Mouse (Mus musculus): Measurements from ENCODE around the gene Ccdc88a. TPM values are rescaled to one million over a fixed set of nuclear protein-coding genes. Genes with fewer than 3 reads are reported as not detected.
A peak's percentile ranks its signal among the peaks of the same experiment; 100 is the strongest.

Ccdc88a gene
- polyA plus RNA-seq, 1 experiment from 2014 or later, result 45.3 TPM

- peak overlapping the region; percentile 59 for H3K4me2 ChIP-seq (ENCODE audit: low read depth)
- 0 out of 2 replicates have a peak, but pooled peaks cover 4% of the 10 kb centered on the region for H3K4me1 ChIP-seq (ENCODE audit: control insufficient read depth, insufficient read depth, low read length)
- H3K27ac ChIP-seq (ENCODE audit: low read depth, low read length), result no peak overlapping the region; the same call in 1 of the 2 replicates
- 6% methylated on average over 9 of the region's 11 CpGs for WGBS
- peak overlapping the region; percentile 96 for H3K4me3 ChIP-seq (ENCODE audit: low read depth, low read length)
- ATAC-seq (ENCODE audit: insufficient read depth, low FRiP score, low TSS enrichment) (no peak; the same call in 1 of the 2 replicates), DNase-seq (ENCODE audit: low spot score) (no peak)
- H3K9ac ChIP-seq (ENCODE audit: low read length), result peak overlapping the region; percentile 93
- H3K27me3 ChIP-seq (ENCODE audit: control insufficient read depth, insufficient read depth, low read length), result no peaks in the 10 kb centered on the region
- no peaks in the 10 kb centered on the region for H3K9me3 ChIP-seq (ENCODE audit: control insufficient read depth, low read length)
- H3K36me3 ChIP-seq (ENCODE audit: control insufficient read depth, insufficient read depth, low read length), result no peaks in the 10 kb centered on the region
These were observed 435 bp upstream of the Ccdc88a start for GRCm38 (mm10) chr11:29373050-29373395.

- peak; percentile 28 for ATAC-seq (ENCODE audit: insufficient read depth, low FRiP score, low TSS enrichment)
- Histone ChIP-seq H3K36me3 (ENCODE audit: control insufficient read depth, insufficient read depth, low read length) (no peaks in the 10 kb centered on the region), H3K9me3 (ENCODE audit: control insufficient read depth, low read length) (no peaks in the 10 kb centered on the region), H3K4me1 (ENCODE audit: control insufficient read depth, insufficient read depth, low read length) (0 out of 2 replicates have a peak, but pooled peaks cover 4% of the 10 kb centered on the region), H3K27me3 (ENCODE audit: control insufficient read depth, insufficient read depth, low read length) (no peaks in the 10 kb centered on the region), H3K9ac (ENCODE audit: low read length) (peak overlapping the region; percentile 93), H3K4me3 (ENCODE audit: low read depth, low read length) (peak overlapping the region; percentile 96), H3K27ac (ENCODE audit: low read depth, low read length) (peak overlapping the region; percentile 97), H3K4me2 (ENCODE audit: low read depth) (peak overlapping the region; percentile 59)
- no peak for DNase-seq (ENCODE audit: low spot score)
- whole genome bisulfite sequencing, result under 1% methylated on average over 8 of the region's 8 CpGs
These were observed 807 bp downstream of the Ccdc88a start for GRCm38 (mm10) chr11:29374274-29374656.

GRCm38 (mm10) chr11:29376635-29377034, 3.2 kb downstream of the Ccdc88a start:
- Histone ChIP-seq H3K4me2 (ENCODE audit: low read depth) (no peak overlapping the region), H3K27ac (ENCODE audit: low read depth, low read length) (no peak overlapping the region), H3K9me3 (ENCODE audit: control insufficient read depth, low read length) (no peaks in the 10 kb centered on the region), H3K36me3 (ENCODE audit: control insufficient read depth, insufficient read depth, low read length) (no peaks in the 10 kb centered on the region), H3K27me3 (ENCODE audit: control insufficient read depth, insufficient read depth, low read length) (no peaks in the 10 kb centered on the region), H3K4me1 (ENCODE audit: control insufficient read depth, insufficient read depth, low read length) (0 out of 2 replicates have a peak, but pooled peaks cover 4% of the 10 kb centered on the region), H3K4me3 (ENCODE audit: low read depth, low read length) (no peak overlapping the region), H3K9ac (ENCODE audit: low read length) (no peak overlapping the region)
- ATAC-seq (ENCODE audit: insufficient read depth, low FRiP score, low TSS enrichment) (no peak), DNase-seq (ENCODE audit: low spot score) (no peak)
- WGBS, result 93% methylated on average over 2 of the region's 2 CpGs

- Histone ChIP-seq H3K27me3 (ENCODE audit: control insufficient read depth, insufficient read depth, low read length) (no peaks in the 10 kb centered on the region), H3K27ac (ENCODE audit: low read depth, low read length) (no peak overlapping the region), H3K4me3 (ENCODE audit: low read depth, low read length) (no peak overlapping the region), H3K9me3 (ENCODE audit: control insufficient read depth, low read length) (no peaks in the 10 kb centered on the region), H3K36me3 (ENCODE audit: control insufficient read depth, insufficient read depth, low read length) (no peaks in the 10 kb centered on the region), H3K4me2 (ENCODE audit: low read depth) (no peak overlapping the region), H3K4me1 (ENCODE audit: control insufficient read depth, insufficient read depth, low read length) (0 out of 2 replicates have a peak, but pooled peaks cover 4% of the 10 kb centered on the region), H3K9ac (ENCODE audit: low read length) (no peak overlapping the region)
- WGBS, result 98% methylated on average over 1 of the region's 1 CpGs
- no peak for ATAC-seq (ENCODE audit: insufficient read depth, low FRiP score, low TSS enrichment)
- no peak for DNase-seq (ENCODE audit: low spot score)
These were observed 5.3 kb downstream of the Ccdc88a start for GRCm38 (mm10) chr11:29378751-29379150.

GRCm38 (mm10) chr11:29383493-29383892, 10.0 kb downstream of the Ccdc88a start:
- H3K9ac ChIP-seq (ENCODE audit: low read length), result no peak overlapping the region
- no peak overlapping the region for H3K4me2 ChIP-seq (ENCODE audit: low read depth)
- H3K4me3 ChIP-seq (ENCODE audit: low read depth, low read length), result no peak overlapping the region
- no peak for DNase-seq (ENCODE audit: low spot score)
- no peaks in the 10 kb centered on the region for H3K4me1 ChIP-seq (ENCODE audit: control insufficient read depth, insufficient read depth, low read length)
- no peaks in the 10 kb centered on the region for H3K27me3 ChIP-seq (ENCODE audit: control insufficient read depth, insufficient read depth, low read length)
- no peaks in the 10 kb centered on the region for H3K9me3 ChIP-seq (ENCODE audit: control insufficient read depth, low read length)
- no peak overlapping the region for H3K27ac ChIP-seq (ENCODE audit: low read depth, low read length)
- WGBS, result 78% methylated on average over 2 of the region's 2 CpGs
- ATAC-seq (ENCODE audit: insufficient read depth, low FRiP score, low TSS enrichment), result no peak
- no peaks in the 10 kb centered on the region for H3K36me3 ChIP-seq (ENCODE audit: control insufficient read depth, insufficient read depth, low read length)

- Histone ChIP-seq H3K4me3 (ENCODE audit: low read depth, low read length) (no peak overlapping the region), H3K4me2 (ENCODE audit: low read depth) (no peak overlapping the region), H3K36me3 (ENCODE audit: control insufficient read depth, insufficient read depth, low read length) (no peaks in the 10 kb centered on the region), H3K27ac (ENCODE audit: low read depth, low read length) (no peak overlapping the region), H3K9ac (ENCODE audit: low read length) (no peak overlapping the region), H3K27me3 (ENCODE audit: control insufficient read depth, insufficient read depth, low read length) (no peaks in the 10 kb centered on the region), H3K4me1 (ENCODE audit: control insufficient read depth, insufficient read depth, low read length) (no peaks in the 10 kb centered on the region), H3K9me3 (ENCODE audit: control insufficient read depth, low read length) (no peaks in the 10 kb centered on the region)
- DNase-seq (ENCODE audit: low spot score) (no peak), ATAC-seq (ENCODE audit: insufficient read depth, low FRiP score, low TSS enrichment) (no peak)
- 92% methylated on average over 1 of the region's 1 CpGs for WGBS
These were observed 10.5 kb downstream of the Ccdc88a start for GRCm38 (mm10) chr11:29384001-29384400.

- Histone ChIP-seq H3K9ac (ENCODE audit: low read length) (no peak overlapping the region), H3K9me3 (ENCODE audit: control insufficient read depth, low read length) (no peaks in the 10 kb centered on the region), H3K4me3 (ENCODE audit: low read depth, low read length) (no peak overlapping the region), H3K4me2 (ENCODE audit: low read depth) (no peak overlapping the region), H3K27ac (ENCODE audit: low read depth, low read length) (no peak overlapping the region), H3K36me3 (ENCODE audit: control insufficient read depth, insufficient read depth, low read length) (no peaks in the 10 kb centered on the region), H3K27me3 (ENCODE audit: control insufficient read depth, insufficient read depth, low read length) (no peaks in the 10 kb centered on the region), H3K4me1 (ENCODE audit: control insufficient read depth, insufficient read depth, low read length) (no peaks in the 10 kb centered on the region)
- WGBS, result 85% methylated on average over 3 of the region's 3 CpGs
- ATAC-seq (ENCODE audit: insufficient read depth, low FRiP score, low TSS enrichment), result no peak
- no peak for DNase-seq (ENCODE audit: low spot score)
These were observed 11.2 kb downstream of the Ccdc88a start for GRCm38 (mm10) chr11:29384617-29385016.

GRCm38 (mm10) chr11:29389913-29390312, 16.5 kb downstream of the Ccdc88a start:
- Histone ChIP-seq H3K27ac (ENCODE audit: low read depth, low read length) (no peak overlapping the region), H3K4me3 (ENCODE audit: low read depth, low read length) (no peak overlapping the region), H3K36me3 (ENCODE audit: control insufficient read depth, insufficient read depth, low read length) (no peaks in the 10 kb centered on the region), H3K9me3 (ENCODE audit: control insufficient read depth, low read length) (no peaks in the 10 kb centered on the region), H3K9ac (ENCODE audit: low read length) (no peak overlapping the region), H3K4me2 (ENCODE audit: low read depth) (no peak overlapping the region), H3K4me1 (ENCODE audit: control insufficient read depth, insufficient read depth, low read length) (no peaks in the 10 kb centered on the region), H3K27me3 (ENCODE audit: control insufficient read depth, insufficient read depth, low read length) (no peaks in the 10 kb centered on the region)
- 49% methylated on average over 4 of the region's 4 CpGs for WGBS
- ATAC-seq (ENCODE audit: insufficient read depth, low FRiP score, low TSS enrichment) (no peak), DNase-seq (ENCODE audit: low spot score) (no peak)

GRCm38 (mm10) chr11:29395135-29395746, 21.8 kb downstream of the Ccdc88a start:
- DNase-seq (ENCODE audit: low spot score) (no peak), ATAC-seq (ENCODE audit: insufficient read depth, low FRiP score, low TSS enrichment) (no peak)
- 92% methylated on average over 3 of the region's 3 CpGs for WGBS
- Histone ChIP-seq H3K36me3 (ENCODE audit: control insufficient read depth, insufficient read depth, low read length) (no peaks in the 10 kb centered on the region), H3K4me1 (ENCODE audit: control insufficient read depth, insufficient read depth, low read length) (no peaks in the 10 kb centered on the region), H3K27me3 (ENCODE audit: control insufficient read depth, insufficient read depth, low read length) (no peaks in the 10 kb centered on the region), H3K27ac (ENCODE audit: low read depth, low read length) (no peak overlapping the region), H3K4me3 (ENCODE audit: low read depth, low read length) (no peak overlapping the region), H3K4me2 (ENCODE audit: low read depth) (no peak overlapping the region), H3K9ac (ENCODE audit: low read length) (no peak overlapping the region), H3K9me3 (ENCODE audit: control insufficient read depth, low read length) (no peaks in the 10 kb centered on the region)

All from neural tube, embryonic 11.5 days (tissue).